Mouse (Mus musculus) MEL (cell line): ENCODE measurements around the gene H2-M3.

Experiments used
- CHD1 ChIP-seq: IDR thresholded peaks from 2 replicates; pipeline ENCODE4 v1.6.1; 2012; ENCODE audit warnings: low read depth, mild to moderate bottlenecking, inconsistent platforms, low read length, improper control_type of control experiment
- CTCF ChIP-seq, 3 experiments: IDR thresholded peaks in 2 of 3; conservative IDR thresholded peaks in 1 of 3; 2 replicates each; pipeline ENCODE4 v1.5.1; 2011 to 2012; ENCODE audit warnings: low read length in 3 of 3, low read depth in 2 of 3, mild to moderate bottlenecking in 2 of 3, improper control_type of control experiment in 1 of 3, inconsistent platforms in 1 of 3, mixed read lengths in 1 of 3, moderate library complexity in 1 of 3; ENCODE audit not compliant: control insufficient read depth in 1 of 3, insufficient read depth in 1 of 3, poor library complexity in 1 of 3, severe bottlenecking in 1 of 3
- EP300 ChIP-seq, 2 experiments: IDR thresholded peaks; 2 replicates each; pipeline ENCODE4 v1.6.1; 2011; ENCODE audit warnings: improper control_type of control experiment in 2 of 2, low read length in 2 of 2, low read depth in 1 of 2, mild to moderate bottlenecking in 1 of 2
- MAFK ChIP-seq: IDR thresholded peaks from 2 replicates; pipeline ENCODE4 v1.6.1; 2011; ENCODE audit warnings: low read depth, mild to moderate bottlenecking, low read length, improper control_type of control experiment, borderline replicate concordance
- MYB ChIP-seq: IDR thresholded peaks from 2 replicates; pipeline ENCODE4 v1.6.1; 2011; ENCODE audit warnings: mild to moderate bottlenecking, low read depth, low read length, improper control_type of control experiment
- NELFE ChIP-seq: IDR thresholded peaks from 2 replicates; pipeline ENCODE4 v1.6.1; 2011; ENCODE audit warnings: low read depth, low read length, improper control_type of control experiment
- POLR2AphosphoS2 ChIP-seq: IDR thresholded peaks from 2 replicates; pipeline ENCODE4 v1.6.1; 2011; ENCODE audit warnings: low read length, improper control_type of control experiment
- TBP ChIP-seq: IDR thresholded peaks from 2 replicates; pipeline ENCODE4 v1.8.0; 2011; ENCODE audit warnings: low read depth, low read length, improper control_type of control experiment
- USF1 ChIP-seq: IDR thresholded peaks from 2 replicates; pipeline ENCODE4 v1.6.1; 2014; ENCODE audit warnings: low read depth, mild to moderate bottlenecking, inconsistent platforms, low read length, improper control_type of control experiment, moderate library complexity
- ZKSCAN1 ChIP-seq: IDR thresholded peaks from 2 replicates; pipeline ENCODE4 v1.6.1; 2012; ENCODE audit warnings: low read depth, mild to moderate bottlenecking, inconsistent platforms, low read length, improper control_type of control experiment, moderate library complexity

DNA sequence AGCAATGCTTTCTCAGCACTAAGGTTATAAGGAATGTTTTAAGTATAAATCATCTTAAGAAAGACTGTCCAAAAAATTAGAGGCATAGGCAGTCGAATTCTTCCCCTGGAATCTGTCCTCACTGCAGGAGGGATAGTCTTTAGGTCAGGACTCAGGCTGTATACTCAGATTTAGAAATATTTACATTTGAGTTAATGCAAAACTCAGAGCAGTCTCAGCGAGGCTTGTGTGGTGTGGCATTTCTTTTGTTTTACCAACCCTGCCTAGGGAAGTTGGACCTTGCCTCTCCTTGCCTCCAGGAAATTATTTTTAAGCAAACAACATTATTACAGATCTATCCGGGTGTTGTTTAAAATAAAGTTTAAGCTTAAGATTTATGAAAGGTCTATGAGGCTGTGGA lies 27.8 kb upstream of the H2-M3 start:
- no peak for TF ChIP-seq USF1
- no peak for TF ChIP-seq CHD1
- no peak for TF ChIP-seq TBP
- no peak for TF ChIP-seq POLR2AphosphoS2
- TF ChIP-seq MAFK, result no peak
- TF ChIP-seq CTCF (IDR thresholded peaks at IDR 0.05 in 2 of 3, conservative IDR thresholded peaks at IDR 0.05 in 1 of 3; ENCODE audit: control insufficient read depth in 1 of 3, insufficient read depth in 1 of 3, low read depth in 2 of 3, low read length in 3 of 3, poor library complexity in 1 of 3, severe bottlenecking in 1 of 3), result no peak
- TF ChIP-seq EP300 (IDR thresholded peaks at IDR 0.05; ENCODE audit: low read depth in 1 of 2, low read length in 2 of 2), result no peak
- no peak for TF ChIP-seq NELFE
- no peak for TF ChIP-seq MYB
- no peak for TF ChIP-seq ZKSCAN1
